Mouse (Mus musculus) kidney, postnatal 14 days (tissue): ENCODE measurements at regions not wholly inside any gene's neighbourhood (a gene's known extent, or its start where the extent isn't known, plus 50 kb on each side); places are given as distances from the start of the nearest gene placed in this dataset.

Experiments
- DNase-seq: peaks from one replicate; pipeline ENCODE4 v3.0.0; 2022; ENCODE audit warnings: mixed read lengths

DNA sequence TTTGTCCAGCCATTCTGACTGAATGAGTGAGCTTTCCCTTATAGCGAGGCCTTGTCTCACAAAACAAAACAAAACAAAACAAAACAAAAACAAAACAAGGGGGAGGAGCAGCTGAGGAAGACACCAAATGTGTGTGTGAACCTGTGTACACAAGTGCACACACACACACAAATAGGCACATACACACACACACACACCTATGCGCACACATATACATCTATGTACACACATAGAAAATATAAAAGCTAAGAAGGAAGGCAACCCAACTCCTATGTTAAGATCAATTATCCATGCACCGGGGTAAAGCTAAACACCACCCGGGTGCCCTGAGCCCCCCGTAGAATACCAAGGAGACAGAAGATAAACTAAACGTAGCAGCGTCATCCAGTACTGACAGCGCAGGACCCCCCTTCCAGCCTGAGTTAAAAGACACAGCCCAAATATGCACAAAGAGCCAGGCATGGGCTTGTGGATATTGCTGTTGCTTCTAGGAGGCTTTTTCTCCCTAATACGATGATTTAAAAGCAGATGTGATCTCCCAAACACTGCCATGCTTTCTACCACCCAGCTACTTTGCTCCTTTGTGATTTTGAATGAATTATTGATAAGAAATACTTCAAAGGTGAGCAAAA, 108.4 kb upstream of the Ptbp2 start:
- no peak for DNase-seq

DNA sequence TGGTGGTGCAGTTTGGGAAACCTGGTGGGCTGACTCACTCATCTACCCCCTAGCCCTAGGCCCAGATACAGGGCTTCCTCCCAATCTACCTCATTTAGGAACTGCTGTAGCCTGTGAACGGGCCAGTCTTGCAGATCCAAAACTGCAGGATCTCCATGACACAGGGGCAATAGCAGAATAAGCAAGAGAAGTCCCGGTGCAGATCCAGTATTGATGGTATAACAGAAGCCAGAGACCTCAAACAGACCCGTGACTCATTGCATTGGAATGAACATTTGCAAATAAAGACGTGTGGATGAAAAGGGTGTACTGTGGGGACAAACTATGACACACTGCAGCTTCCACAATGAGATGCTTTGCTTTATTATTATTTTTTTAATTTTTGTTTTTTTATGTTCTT, 106.6 kb upstream of the Ptbp2 start:
- DNase-seq, result no peak

DNA sequence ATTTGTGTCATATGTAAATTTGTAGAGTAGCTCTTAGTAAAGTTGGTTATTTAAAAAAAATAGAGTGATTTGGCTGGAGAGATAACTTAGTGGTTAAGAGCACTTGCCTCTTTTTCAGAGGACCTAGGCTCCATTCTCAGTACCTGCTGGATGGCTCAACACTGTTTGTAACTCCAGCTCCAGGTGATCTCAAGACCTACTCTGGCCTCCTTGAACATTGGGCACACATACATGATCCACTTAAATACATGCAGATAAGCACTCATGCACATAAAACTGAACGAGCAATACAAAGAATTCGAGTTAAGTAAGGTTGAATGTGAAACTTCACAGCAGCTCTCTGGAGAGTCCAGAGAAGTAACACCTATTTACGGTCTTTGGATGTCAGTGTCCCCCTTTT, 104.2 kb upstream of the Ptbp2 start:
- no peak for DNase-seq

DNA sequence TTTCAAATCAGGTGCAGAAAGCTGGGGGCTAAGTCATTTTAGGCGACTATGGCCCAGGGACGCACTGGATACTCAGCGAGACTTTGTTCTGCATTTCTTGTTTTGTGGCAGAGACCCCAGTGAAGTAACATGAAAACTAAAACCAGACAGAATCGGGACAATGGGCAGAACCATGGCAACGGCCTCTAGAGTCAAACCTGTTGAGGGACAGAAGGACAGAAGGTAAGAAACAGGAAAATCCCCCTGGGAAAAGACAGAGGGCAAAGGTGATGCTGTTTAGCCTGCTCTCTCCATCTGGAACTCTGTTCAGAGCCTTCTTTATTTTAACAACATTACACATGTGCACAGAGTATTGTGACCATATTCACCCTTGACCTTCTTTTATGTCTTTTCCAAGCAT, 92.1 kb upstream of the Ptbp2 start:
- no peak for DNase-seq

DNA sequence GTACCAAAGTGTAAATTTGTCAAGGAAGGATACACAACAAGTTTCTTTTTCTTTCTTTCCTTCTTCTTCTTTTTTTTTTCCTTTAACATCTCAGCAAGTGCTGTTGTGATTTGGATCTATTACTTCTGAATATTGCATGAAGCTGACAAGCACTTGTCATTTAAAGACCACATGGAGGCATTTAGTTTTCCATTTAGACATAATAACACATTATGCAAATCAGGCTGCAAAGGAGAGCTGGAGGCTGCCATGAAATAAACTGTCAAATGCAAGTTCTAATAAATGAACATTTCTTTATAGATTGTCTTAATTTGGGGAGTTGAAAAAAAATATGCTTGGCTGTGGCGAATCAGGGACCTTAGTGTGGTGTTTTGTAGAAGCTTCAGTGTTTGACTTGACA, 90.8 kb upstream of the Ptbp2 start:
- DNase-seq, result no peak

DNA sequence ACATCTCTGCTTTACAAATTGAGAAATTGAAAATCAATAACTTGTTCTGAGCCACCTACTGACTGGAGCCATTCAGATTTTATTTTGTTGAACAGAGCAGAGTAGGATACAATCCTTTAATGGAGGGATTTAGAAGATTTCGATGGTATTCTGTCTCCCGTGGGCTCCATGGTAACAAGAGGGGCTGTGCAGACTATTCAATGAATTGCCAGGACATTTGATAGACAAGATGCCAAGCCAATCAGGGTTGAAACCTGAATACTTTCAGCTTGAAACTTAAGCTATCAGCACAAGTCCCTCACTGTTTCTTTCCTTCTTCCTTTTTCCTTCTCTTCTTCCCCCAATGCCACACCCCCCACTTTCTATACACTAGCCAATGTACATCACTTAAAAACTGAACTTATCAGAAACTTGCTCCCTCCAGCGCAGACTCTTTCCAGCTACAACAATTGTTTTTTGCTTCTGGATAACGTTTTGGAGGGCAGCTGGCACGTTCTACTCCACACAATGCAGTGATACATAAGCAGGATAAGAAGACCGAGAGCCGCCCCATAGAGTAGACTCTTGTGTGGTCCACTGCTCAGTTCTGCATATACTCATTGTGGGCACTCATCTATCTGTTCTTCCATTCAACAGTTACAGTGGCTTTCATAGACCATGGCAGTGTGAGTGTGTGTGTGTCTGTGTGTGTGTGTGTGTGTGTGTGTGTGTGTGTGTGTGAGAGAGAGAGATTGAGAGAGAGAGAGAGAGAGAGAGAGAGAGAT, 78.1 kb upstream of the Ptbp2 start:
- DNase-seq, result no peak
